Mouse (Mus musculus) left cerebral cortex, adult 8-10 months (tissue): ENCODE measurements at regions not wholly inside any gene's neighbourhood (a gene's known extent, or its start where the extent isn't known, plus 50 kb on each side); places are given as distances from the start of the nearest gene placed in this dataset.

Experiments
- DNase-seq, 2 experiments: peaks; one replicate each; pipeline ENCODE4 v3.0.0; 2022; ENCODE audit warnings: low spot score in 2 of 2

GRCm38 (mm10) chr8:34709316-34709715 lies 597.8 kb upstream of the Gm10131 start:
- DNase-seq = no peak

- DNase-seq = no peak
Observed at GRCm38 (mm10) chr8:34703351-34703750, 591.8 kb upstream of the Gm10131 start.

GRCm38 (mm10) chr8:34702806-34703205 lies 591.3 kb upstream of the Gm10131 start:
- no peak for DNase-seq

GRCm38 (mm10) chr8:34699015-34699414 lies 587.5 kb upstream of the Gm10131 start:
- DNase-seq = no peak

GRCm38 (mm10) chr8:34696365-34696764 lies 584.8 kb upstream of the Gm10131 start:
- no peak for DNase-seq

- DNase-seq = no peak
Observed at GRCm38 (mm10) chr8:34692606-34693005, 581.1 kb upstream of the Gm10131 start.

GRCm38 (mm10) chr8:34691776-34692175 lies 580.2 kb upstream of the Gm10131 start:
- no peak for DNase-seq

- no peak for DNase-seq
Observed at GRCm38 (mm10) chr8:34689825-34690493, 578.4 kb upstream of the Gm10131 start.

GRCm38 (mm10) chr8:34689049-34689824 lies 577.7 kb upstream of the Gm10131 start:
- DNase-seq = no peak

- DNase-seq = no peak
Observed at GRCm38 (mm10) chr8:34688396-34689048, 577.0 kb upstream of the Gm10131 start.

GRCm38 (mm10) chr8:34686371-34686770 lies 574.8 kb upstream of the Gm10131 start:
- no peak for DNase-seq

GRCm38 (mm10) chr8:34684683-34685082 lies 573.1 kb upstream of the Gm10131 start:
- peak in 1 of 2 experiments; percentile 46 for DNase-seq

- DNase-seq = peak in 1 of 2 experiments; percentile 74
Observed at GRCm38 (mm10) chr8:34683173-34683572, 571.6 kb upstream of the Gm10131 start.

- DNase-seq = peak in 1 of 2 experiments; percentile 54
Observed at GRCm38 (mm10) chr8:34682221-34682620, 570.7 kb upstream of the Gm10131 start.

GRCm38 (mm10) chr8:34679565-34680291 lies 568.2 kb upstream of the Gm10131 start:
- DNase-seq = peak in 1 of 2 experiments; percentile 61

GRCm38 (mm10) chr8:34678879-34679278 lies 567.3 kb upstream of the Gm10131 start:
- no peak for DNase-seq

- no peak for DNase-seq
Observed at GRCm38 (mm10) chr8:34671716-34672115, 560.2 kb upstream of the Gm10131 start.

GRCm38 (mm10) chr8:34670930-34671715 lies 559.6 kb upstream of the Gm10131 start:
- DNase-seq = no peak

GRCm38 (mm10) chr8:34669146-34669545 lies 557.6 kb upstream of the Gm10131 start:
- DNase-seq = no peak

- DNase-seq = no peak
Observed at GRCm38 (mm10) chr8:34664429-34664828, 552.9 kb upstream of the Gm10131 start.

GRCm38 (mm10) chr8:34662532-34662931 lies 551.0 kb upstream of the Gm10131 start:
- DNase-seq = no peak
